Mouse (Mus musculus): ENCODE measurements at regions not wholly inside any gene's neighbourhood (a gene's known extent, or its start where the extent isn't known, plus 50 kb on each side); places are given as distances from the start of the nearest gene placed in this dataset.
A peak's percentile ranks its signal among the peaks of the same experiment; 100 is the strongest.

DNA sequence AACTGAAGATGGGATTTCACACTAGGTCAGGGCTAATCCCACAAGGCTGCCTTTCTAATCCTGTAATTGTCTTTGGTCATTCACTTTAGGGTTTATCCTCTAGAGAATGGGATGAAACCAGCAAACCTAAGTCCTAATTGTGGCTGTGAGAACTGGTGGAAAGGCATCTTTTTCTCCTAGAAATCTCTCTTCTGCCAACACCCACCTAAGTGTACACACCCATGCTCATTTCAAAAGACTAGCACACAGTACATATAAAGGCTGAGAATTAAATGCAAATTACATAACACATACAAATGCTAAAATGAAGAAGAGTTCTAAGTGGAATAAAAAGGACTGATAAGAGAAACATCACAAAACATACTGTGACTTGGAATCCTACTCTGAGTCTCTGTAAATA, 579.5 kb downstream of the Eepd1 start:
- DNase-seq (ENCODE audit: extremely low spot score in 1 of 2, low spot score in 2 of 2), result no peak
- intact Hi-C loops (cut with DNase I), result no loop called here

DNA sequence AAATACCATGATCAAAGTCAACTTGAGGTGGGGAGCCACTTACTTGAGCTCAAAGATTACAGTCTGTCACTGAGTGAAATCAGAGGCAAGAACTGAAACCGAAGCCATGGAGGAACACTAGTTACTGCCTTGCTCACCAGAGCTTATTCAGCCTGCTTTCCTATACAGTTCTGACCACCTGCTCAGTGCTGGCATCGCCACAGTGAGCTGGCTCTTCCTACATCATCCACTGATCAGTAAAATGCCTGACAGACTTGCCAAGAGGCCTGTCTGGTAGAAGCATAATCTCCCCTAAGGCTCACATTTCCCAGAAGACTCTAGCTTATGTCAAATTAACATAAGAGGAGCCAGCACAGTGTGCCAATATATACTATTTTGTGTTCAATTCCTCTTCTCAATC, 595.7 kb downstream of the Eepd1 start:
- intact Hi-C loops (cut with DNase I), result no loop called here
- peak in 1 of 2 experiments; percentile 8 for DNase-seq (ENCODE audit: extremely low spot score in 1 of 2, low spot score in 2 of 2)

DNA sequence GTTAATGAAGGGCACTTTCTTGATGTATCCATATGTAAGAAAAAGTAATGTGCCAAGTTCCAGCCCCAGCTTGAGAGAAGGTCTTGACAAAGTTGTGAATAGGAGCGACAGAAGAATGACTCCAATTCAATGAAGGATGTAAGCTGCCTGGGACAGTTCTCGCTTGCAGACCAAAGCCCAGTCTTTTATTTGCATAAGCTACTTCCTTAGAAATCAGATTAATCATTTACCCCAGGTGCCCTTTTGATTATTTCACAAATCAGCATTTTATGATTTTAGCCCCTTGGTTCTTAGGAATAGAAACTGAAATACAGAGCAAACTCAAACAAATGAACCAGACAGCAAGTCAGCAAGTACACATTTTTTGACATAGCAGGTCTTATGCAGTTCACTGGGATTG, 605.2 kb downstream of the Eepd1 start:
- intact Hi-C loops (cut with DNase I), result no loop called here

DNA sequence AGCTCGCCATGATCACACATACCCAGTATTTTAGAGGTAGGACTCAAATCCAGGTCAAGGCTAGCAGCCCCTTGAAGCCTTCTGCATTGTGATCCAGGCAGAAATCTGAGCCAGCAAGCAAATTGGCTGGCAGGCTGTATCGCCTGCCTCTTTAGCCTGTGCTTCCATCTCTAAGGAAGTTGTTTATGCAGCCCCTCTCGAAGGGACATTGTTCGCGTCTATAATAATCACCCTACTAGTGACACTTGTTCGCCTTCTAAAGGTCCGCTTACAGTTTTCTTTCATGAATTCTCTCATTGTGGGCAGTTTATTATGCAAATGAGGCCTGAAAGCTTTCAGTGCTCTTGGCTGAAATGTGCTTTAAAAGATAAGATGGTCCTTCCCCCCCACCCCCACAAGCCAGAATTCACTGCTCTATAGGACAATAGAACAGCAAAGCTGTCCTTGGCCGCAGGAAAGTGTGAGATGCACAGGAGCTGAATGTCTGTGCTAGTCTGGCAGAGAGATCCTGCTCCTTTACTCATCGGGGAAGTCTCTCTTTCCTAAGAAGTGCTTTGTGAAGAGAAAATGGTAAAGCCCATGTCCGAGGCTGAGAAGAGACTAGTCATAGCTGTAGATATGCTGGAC, 610.8 kb downstream of the Eepd1 start:
- DNase-seq (ENCODE audit: extremely low spot score in 1 of 2, low spot score in 2 of 2), result no peak
- intact Hi-C loops (cut with DNase I), result no loop called here

More for the DNA sequence above, 605.2 kb downstream of the Eepd1 start:
- no peak for DNase-seq (ENCODE audit: extremely low spot score in 1 of 2, low spot score in 2 of 2)

DNA sequence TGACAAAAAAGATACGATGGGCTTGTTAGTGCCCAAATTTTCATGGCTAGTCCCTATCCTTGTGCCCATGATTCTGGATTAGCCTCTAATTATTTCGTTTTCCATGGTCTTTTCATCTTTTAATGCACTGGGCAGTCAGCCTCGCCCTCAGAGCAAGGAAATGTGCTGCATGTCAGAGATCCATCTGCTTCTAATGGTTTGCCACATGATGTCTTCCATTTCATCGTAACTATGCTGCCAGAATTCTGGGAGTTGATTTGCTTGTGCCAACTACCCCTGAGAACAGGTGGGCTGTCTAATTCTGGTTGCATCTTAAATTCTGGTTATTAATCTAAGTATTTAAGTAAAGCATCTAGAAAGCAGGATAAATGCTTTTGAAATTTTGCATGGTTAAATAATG, 622.8 kb downstream of the Eepd1 start:
- DNase-seq (ENCODE audit: extremely low spot score in 1 of 2, low spot score in 2 of 2), result no peak
- intact Hi-C loops (cut with DNase I), result no loop called here

DNA sequence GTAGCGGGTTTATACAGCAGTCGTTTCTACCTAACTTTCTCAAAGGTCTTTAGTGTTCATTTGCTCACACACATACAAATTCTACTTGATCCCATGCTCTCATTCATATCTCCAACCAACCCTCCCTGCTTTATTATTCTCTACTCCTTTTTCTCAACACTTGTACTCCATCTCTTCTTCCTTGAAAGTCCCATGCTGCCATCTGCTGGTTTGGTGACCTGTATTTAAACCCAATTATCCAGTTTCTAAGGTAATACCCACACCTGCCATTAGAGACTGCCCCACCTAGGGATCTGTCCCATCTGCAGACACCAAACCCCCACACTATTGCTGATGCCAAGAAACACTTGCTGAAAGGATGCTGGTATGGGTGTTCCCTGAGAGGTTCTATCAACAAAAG, 611.5 kb upstream of the B3gat1 start:
- intact Hi-C loops (cut with DNase I), result loop anchor here (10.0 kb wide), 1 partner anchor 427 kb away; no protein-coding TSS in a partner anchor

DNA sequence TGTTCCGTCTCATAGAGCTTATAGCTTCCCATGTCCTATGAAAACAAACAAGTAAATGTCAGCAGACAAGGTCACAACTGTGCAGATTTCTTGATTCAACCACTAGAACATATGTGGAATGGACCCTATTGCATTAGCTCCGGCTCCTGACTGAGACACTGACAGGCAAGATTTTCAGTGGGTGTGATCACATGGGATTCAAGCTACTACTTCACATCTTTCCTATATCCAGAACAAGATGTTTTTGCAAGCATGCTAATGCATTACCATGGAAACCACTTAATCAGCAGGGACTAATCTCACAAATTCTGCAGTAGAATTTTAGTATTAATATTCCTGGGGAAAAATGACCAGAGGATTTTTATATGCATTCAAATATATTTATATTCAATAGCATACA, 598.9 kb upstream of the B3gat1 start:
- peak in 1 of 2 experiments; percentile 25 for DNase-seq (ENCODE audit: extremely low spot score in 1 of 2, low spot score in 2 of 2)
- intact Hi-C loops (cut with DNase I), result no loop called here

More for the DNA sequence above, 611.5 kb upstream of the B3gat1 start:
- peak in 1 of 2 experiments; percentile 22 for DNase-seq (ENCODE audit: extremely low spot score in 1 of 2, low spot score in 2 of 2)

Measured in left cerebral cortex, postnatal 10 days (tissue).